Mouse (Mus musculus) heart, postnatal 25 days (tissue): ENCODE results near the gene Tbata. TPM values are rescaled to one million over a fixed set of nuclear protein-coding genes. Genes with fewer than 3 reads are reported as not detected.

Source experiments
- microRNA-seq: library from miRNA; unstranded; fragments of <30 nt; microRNA quantifications from one replicate; pipeline ENCODE4 v1.2.0, GENCODE M21; 2022
- total RNA-seq, 2 experiments: library from RNA; stranded (reverse); gene quantifications; 2 replicates each; pipeline ENCODE4 v1.2.3; 2021

Tbata gene
- total RNA-seq, 2 experiments from 2014 or later, result not detected

Small RNA genes within 50 kb of the gene (microRNA-seq; reads per million reads assigned to microRNA genes)
- not detected for gene Gm44308

Other genes with a start within 250 kb of the Tbata start
- gene Pcbd1, start 82.6 kb upstream of the Tbata start, total RNA-seq, result 1 to 10 TPM in 1 of 2 experiments, under 1 TPM in 1; 0.78 to 1.4 TPM
- gene Sgpl1, start 24.3 kb upstream of the Tbata start, total RNA-seq, result 10 to 100 TPM; 14.8 to 15.1 TPM
- gene Adamts14, start 101.5 kb downstream of the Tbata start, total RNA-seq, result 1 to 10 TPM; 1.6 to 2.4 TPM
- not detected for gene Prf1, start 125.9 kb downstream of the Tbata start, total RNA-seq
- gene Pald1, start 211.6 kb downstream of the Tbata start, total RNA-seq, result 10 to 100 TPM; 16.1 to 21.9 TPM
- gene Nodal, start 246.0 kb downstream of the Tbata start, total RNA-seq, result under 1 TPM in 1 of 2 experiments, not detected in 1; 0.10 TPM